Mouse (Mus musculus) frontal cortex, postnatal 36 days (tissue): ENCODE measurements around the gene A730061H03Rik.

Experiments
- DNase-seq, 2 experiments: peaks; one replicate each; pipeline ENCODE4 v3.0.0; 2022; ENCODE audit warnings: low spot score in 2 of 2

The A730061H03Rik gene

GRCm38 (mm10) chr14:55551794-55552193 is 8.4 kb downstream of the A730061H03Rik start:
- no peak for DNase-seq

GRCm38 (mm10) chr14:55551347-55551746 is 8.9 kb downstream of the A730061H03Rik start:
- no peak for DNase-seq

GRCm38 (mm10) chr14:55550191-55550590 is 10.0 kb downstream of the A730061H03Rik start:
- no peak for DNase-seq

GRCm38 (mm10) chr14:55544334-55544733 is 15.9 kb downstream of the A730061H03Rik start:
- DNase-seq = no peak

- DNase-seq = no peak
Measured at GRCm38 (mm10) chr14:55542268-55542667, 17.9 kb downstream of the A730061H03Rik start.

GRCm38 (mm10) chr14:55540787-55541321 is 19.4 kb downstream of the A730061H03Rik start:
- DNase-seq = peak; percentile 63 to 84

- DNase-seq = peak; percentile 77 to 80
Measured at GRCm38 (mm10) chr14:55540067-55540786, 20.0 kb downstream of the A730061H03Rik start, which contains the start of gene Pck2. TSS of gene Pck2 (plus strand) at chr14:55540266.

- peak in 1 of 2 experiments; percentile 28 for DNase-seq
Measured at GRCm38 (mm10) chr14:55536116-55536745, 24.0 kb downstream of the A730061H03Rik start.

GRCm38 (mm10) chr14:55527940-55528339 is 32.3 kb downstream of the A730061H03Rik start:
- peak in 1 of 2 experiments; percentile 41 for DNase-seq

- DNase-seq = no peak
Measured at GRCm38 (mm10) chr14:55526674-55527073, 33.5 kb downstream of the A730061H03Rik start.

GRCm38 (mm10) chr14:55524785-55525184 is 35.4 kb downstream of the A730061H03Rik start, which contains the start of gene Nrl:
TSS of gene Nrl (minus strand) at chr14:55524981.
- DNase-seq = no peak

- DNase-seq = no peak
Measured at GRCm38 (mm10) chr14:55524062-55524461, 36.1 kb downstream of the A730061H03Rik start.

- DNase-seq = peak; percentile 49 to 50
Measured at GRCm38 (mm10) chr14:55520451-55521361, 39.5 kb downstream of the A730061H03Rik start.

GRCm38 (mm10) chr14:55519604-55520003 is 40.6 kb downstream of the A730061H03Rik start:
- no peak for DNase-seq

- DNase-seq = peak; percentile 73 to 78
Measured at GRCm38 (mm10) chr14:55518897-55519296, 41.3 kb downstream of the A730061H03Rik start.

GRCm38 (mm10) chr14:55515846-55516245 is 44.4 kb downstream of the A730061H03Rik start:
- no peak for DNase-seq

GRCm38 (mm10) chr14:55513927-55514326 is 46.3 kb downstream of the A730061H03Rik start:
- DNase-seq = no peak

GRCm38 (mm10) chr14:55511037-55511436 is 49.2 kb downstream of the A730061H03Rik start:
- peak; percentile 67 to 76 for DNase-seq

GRCm38 (mm10) chr14:55510125-55510731 is 50.0 kb downstream of the A730061H03Rik start, which contains the start of gene Cpne6:
TSS of gene Cpne6 (plus strand) at chr14:55510445.
- DNase-seq = peak; percentile 48
